21 mouse cellular contexts compared by ENCODE assay signal in the genomic region with DNA sequence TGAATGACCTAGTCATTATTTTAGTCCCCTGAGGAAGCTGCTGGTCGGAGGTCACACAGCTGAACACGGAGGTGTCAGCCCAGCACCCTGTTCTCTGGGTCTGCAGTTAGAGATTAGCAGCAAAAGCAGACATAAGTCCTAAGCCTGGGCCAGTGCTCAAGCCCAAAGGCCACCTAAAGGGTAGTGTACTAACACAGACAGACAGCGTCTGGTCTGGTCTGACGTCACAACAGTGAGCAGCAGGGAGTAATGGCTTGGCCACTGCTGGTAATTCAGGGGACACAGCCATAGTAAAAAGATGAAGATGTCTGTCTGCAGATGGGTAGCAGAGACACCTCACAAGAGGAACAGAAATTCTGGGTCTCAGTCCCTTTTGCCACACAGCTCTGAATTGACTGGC. TPM values are rescaled to one million over a fixed set of nuclear protein-coding genes. Genes with fewer than 3 reads are reported as not detected.
"Had no signal": no experiment of that assay in that cellular context is flagged by ENCODE, and none has a peak within 500 bp of the region (broad histone marks: within the 10 kb centered on the region; RNA-seq: fewer than 3 reads in every experiment).

No protein-coding gene starts in this region.

- H3K4me2 ChIP-seq: liver, embryonic 13.5 days; liver, embryonic 15.5 days; lung, embryonic 15.5 days; midbrain, embryonic 12.5 days; neural tube, embryonic 12.5 days; stomach, embryonic 15.5 days had no signal

- ATAC-seq: liver, postnatal 0 days; lung, postnatal 0 days had no signal

- H3K9me3 ChIP-seq: liver, embryonic 13.5 days; liver, embryonic 15.5 days; lung, embryonic 15.5 days; midbrain, embryonic 12.5 days; neural tube, embryonic 12.5 days; stomach, embryonic 15.5 days had no signal

- H3K4me3 ChIP-seq: liver, embryonic 13.5 days; liver, embryonic 15.5 days; lung, embryonic 15.5 days; midbrain, embryonic 12.5 days; neural tube, embryonic 12.5 days; stomach, embryonic 15.5 days had no signal

- H3K36me3 ChIP-seq: liver, embryonic 13.5 days; liver, embryonic 15.5 days; lung, embryonic 15.5 days; midbrain, embryonic 12.5 days; neural tube, embryonic 12.5 days; stomach, embryonic 15.5 days had no signal

- H3K27ac ChIP-seq: liver, embryonic 13.5 days; liver, embryonic 15.5 days; lung, embryonic 15.5 days; macrophage; midbrain, embryonic 12.5 days; neural tube, embryonic 12.5 days; stomach, embryonic 15.5 days; stomach, postnatal 0 days had no signal

- H3K9ac ChIP-seq: liver, embryonic 13.5 days; liver, embryonic 15.5 days; liver, postnatal 0 days; lung, embryonic 15.5 days; midbrain, embryonic 12.5 days; neural tube, embryonic 12.5 days; stomach, embryonic 15.5 days had no signal

- H3K4me1 ChIP-seq: lung, embryonic 15.5 days; midbrain, embryonic 12.5 days; neural tube, embryonic 12.5 days; stomach, embryonic 15.5 days had no signal

- H3K27me3 ChIP-seq: liver, embryonic 13.5 days; liver, embryonic 15.5 days; lung, embryonic 15.5 days; midbrain, embryonic 12.5 days; neural tube, embryonic 12.5 days; stomach, embryonic 15.5 days had no signal

- DNase-seq: liver, embryonic 13.5 days; liver, postnatal 0 days; lung, adult 2 months; lung, postnatal 14 days; lung, postnatal 36 days; midbrain, embryonic 14.5 days; right cerebral cortex, postnatal 14 days; thymus, adult 2 months; thymus, postnatal 25 days; thymus, postnatal 4 days had no signal

RNA-seq across cellular contexts. Expression of a gene that starts 50.7 kb away (rescaled TPM):
- total RNA-seq: monocyte, adult 5-6 weeks had no signal
- polyA plus RNA-seq: liver, embryonic 15.5 days; liver, postnatal 0 days; midbrain, embryonic 12.5 days; midbrain, embryonic 14.5 days; midbrain, postnatal 0 days; neural tube, embryonic 14.5 days had no signal
